Mouse (Mus musculus) embryo, embryonic 10.5 days (tissue): ENCODE measurements at regions not wholly inside any gene's neighbourhood (a gene's known extent, or its start where the extent isn't known, plus 50 kb on each side); places are given as distances from the start of the nearest gene placed in this dataset.
A peak's percentile ranks its signal among the peaks of the same experiment; 100 is the strongest.

ENCODE experiments used
- DNase-seq: peaks from one replicate; pipeline ENCODE4 v3.0.0-alpha.2; 2015; ENCODE audit warnings: low spot score

DNA sequence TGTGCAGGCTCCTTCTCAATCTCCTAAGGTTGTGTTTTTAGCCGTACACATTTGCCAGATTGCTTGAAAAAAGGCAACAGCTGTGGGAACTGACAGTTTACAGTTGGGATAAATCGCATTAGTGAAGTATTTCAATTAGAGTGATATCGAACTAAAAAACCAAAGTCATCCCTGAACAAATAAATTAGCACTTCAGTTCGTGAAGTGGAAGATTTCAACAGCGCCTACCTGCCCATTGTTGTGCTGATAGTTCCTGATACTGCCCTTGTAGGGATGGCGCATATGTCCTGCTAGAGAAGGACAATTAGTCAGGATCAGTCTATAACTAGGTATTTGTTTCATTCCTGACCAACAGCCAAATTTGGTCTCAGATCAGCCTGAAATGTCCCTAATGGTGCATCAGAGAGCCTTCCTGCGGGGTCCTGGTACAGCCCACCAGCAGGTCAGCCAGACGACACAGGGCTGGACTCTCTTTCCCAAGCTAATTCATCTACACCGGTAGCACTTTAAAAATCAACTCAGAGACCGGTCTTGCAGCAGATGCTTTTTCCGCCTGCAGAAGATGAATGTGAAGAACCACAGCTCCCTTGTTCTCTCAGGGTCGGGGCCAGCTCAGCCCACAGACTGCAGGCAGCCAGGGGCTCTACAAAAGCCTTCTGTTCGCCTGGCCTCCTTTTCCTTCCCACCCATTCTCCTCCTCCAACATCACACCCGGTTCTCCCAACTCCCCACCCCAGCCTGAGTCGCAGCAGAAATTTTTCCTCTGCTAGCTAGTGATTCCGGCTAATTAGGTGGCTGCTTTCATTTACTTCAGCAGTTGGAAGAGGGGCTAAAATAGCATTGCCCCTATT is 146.1 kb downstream of the Psat1 start:
- peak; percentile 74 for DNase-seq

DNA sequence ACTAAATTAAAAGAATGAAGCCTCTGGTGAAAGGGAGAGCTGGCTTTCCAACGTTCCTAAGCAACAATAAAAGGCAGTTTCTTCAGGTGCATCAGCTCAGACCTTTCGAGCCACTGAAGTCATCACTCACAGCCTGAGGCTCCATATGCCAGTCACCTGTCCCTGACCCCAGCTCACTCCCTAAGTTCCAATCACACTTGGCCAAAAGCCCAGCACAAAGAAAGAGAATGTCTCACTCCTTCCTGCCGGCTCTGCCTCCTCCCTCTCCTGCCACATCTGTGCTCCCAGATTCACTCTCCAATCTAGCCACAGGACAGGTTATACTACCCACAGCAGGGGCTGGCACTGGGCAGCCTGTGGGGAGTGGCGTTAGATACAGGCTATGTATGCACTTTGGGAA is 150.7 kb downstream of the Psat1 start:
- no peak for DNase-seq

DNA sequence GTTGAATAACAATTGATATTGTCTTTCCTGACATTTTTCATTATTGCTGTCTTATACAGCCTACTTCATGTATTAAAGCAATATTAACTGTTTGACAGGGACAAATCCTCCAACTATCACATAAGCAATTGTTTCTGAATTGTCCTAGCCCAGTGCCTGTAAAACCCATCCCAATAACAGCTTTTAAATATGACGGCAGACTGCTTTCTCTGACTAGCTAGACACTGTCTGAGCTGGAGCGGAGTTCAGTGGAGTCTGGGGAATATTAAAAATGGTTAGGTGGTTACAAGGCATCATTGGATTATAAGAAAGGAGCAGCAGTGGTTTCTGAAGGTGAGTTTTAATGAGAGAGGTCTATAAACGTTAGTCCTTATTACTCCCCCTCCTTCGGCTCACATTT is 155.2 kb downstream of the Psat1 start:
- DNase-seq = no peak

GRCm38 (mm10) chr19:15791264-15791913 is 155.7 kb downstream of the Psat1 start:
- no peak for DNase-seq

GRCm38 (mm10) chr19:15790620-15791263 is 156.4 kb downstream of the Psat1 start:
- peak; percentile 26 for DNase-seq

DNA sequence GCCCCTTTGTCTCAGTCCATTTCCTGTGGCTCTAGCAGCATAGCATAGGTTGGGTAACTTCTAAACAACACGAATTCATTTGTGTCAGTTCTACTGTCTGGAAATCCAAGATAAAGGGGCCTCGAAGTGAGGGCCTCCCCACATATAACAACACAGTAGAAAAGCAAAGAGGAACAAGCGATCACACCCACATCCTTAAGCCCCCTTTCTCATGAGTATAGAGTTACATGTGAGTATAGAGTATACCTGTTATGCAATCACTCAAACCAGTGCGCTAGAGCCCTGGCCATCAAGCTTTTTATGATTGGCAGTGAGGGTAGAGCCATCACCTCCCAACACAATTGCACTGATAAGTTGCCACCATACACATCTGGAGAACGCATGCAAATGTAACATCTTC is 157.4 kb downstream of the Psat1 start:
- DNase-seq = no peak

- no peak for DNase-seq
Measured at GRCm38 (mm10) chr19:15784644-15785043, 162.5 kb downstream of the Psat1 start.

DNA sequence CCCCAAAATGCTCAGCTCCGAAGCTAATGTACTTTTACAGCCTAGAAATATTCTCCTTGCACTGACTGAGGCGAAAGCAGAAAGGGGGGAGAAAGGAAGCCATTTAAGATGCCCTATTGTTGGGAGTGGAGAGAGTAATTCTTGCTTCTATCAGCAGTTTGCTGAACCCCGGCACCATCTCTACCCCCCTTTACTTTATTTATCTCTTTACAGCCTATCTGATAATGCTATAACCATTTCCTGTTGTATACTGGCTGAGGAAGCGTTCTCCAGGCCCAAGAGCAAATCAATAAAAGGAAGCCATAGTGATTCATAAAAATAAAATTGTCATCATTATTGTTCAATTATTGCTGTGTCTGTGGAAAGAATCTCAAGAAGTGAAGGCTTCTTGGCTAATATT is 177.5 kb downstream of the Psat1 start:
- DNase-seq = no peak

DNA sequence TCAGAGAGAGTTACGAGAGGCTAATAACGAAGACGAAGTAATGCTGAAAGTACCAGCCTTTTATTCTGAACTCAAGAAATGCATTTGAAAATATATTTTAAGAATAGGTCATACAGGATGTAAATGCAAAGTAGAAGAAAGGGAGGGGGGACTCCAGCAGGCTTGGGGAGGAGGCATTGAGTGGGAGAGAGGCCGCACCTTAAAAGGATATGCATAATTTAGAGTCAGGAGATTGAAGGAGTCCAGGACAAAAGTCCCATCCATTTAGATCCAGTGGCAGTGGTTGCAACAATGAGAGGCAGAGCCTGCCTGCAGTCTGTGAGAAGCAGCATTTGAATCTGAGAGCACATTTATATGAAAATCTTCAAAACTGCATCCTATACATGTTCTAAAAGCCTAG is 186.1 kb downstream of the Psat1 start:
- no peak for DNase-seq

- no peak for DNase-seq
Measured at GRCm38 (mm10) chr19:15745026-15745777, 201.9 kb downstream of the Psat1 start.

DNA sequence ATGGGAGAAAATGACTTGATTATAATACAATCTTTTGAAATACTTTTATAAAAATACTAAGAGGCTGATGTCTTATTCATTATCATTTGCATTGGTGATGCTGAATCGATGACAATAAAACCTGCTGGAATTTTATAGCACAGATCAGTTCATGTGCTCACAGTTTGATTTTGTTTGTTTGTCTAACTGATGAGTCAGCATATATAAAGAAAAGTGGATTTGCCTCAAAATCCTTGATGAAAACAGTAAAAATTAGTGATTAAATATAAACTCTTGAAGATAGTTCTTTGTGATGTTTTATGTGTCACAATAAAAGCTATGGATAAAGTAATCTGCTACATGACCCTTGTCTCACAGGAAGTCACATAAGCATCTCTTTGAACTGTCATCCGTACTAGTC is 210.9 kb downstream of the Psat1 start:
- no peak for DNase-seq

GRCm38 (mm10) chr19:15726785-15727406 is 220.2 kb downstream of the Psat1 start:
- peak; percentile 61 for DNase-seq

GRCm38 (mm10) chr19:15692379-15693023 is 254.6 kb downstream of the Psat1 start:
- DNase-seq = no peak

- DNase-seq = no peak
Measured at GRCm38 (mm10) chr19:15669996-15670395, 277.1 kb downstream of the Psat1 start.

DNA sequence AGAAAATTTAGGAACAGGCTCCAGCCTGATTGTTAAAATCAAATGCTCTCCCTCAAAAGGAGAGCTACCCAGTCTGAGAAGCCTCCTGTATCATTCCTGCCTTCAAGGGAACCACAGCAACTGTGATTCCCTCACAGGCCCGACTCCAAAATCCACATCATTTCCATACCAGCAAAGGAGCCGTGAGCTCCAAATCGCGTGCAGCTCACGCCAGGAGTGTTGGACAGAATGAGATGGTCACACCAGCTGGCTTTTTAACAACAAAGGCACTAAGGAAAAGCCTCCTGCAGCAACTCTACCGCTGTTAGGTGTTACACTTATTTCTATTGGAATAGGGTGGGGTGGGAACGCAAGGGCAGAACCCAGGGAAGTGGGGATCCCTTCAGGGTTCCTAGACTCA is 277.6 kb downstream of the Psat1 start:
- no peak for DNase-seq

- peak; percentile 31 for DNase-seq
Measured at GRCm38 (mm10) chr19:15668624-15669016, 278.5 kb downstream of the Psat1 start.

GRCm38 (mm10) chr19:15667889-15668623 is 279.1 kb downstream of the Psat1 start:
- peak; percentile 63 for DNase-seq

GRCm38 (mm10) chr19:15663659-15664255 is 283.4 kb downstream of the Psat1 start:
- no peak for DNase-seq

GRCm38 (mm10) chr19:15658611-15659010 is 288.5 kb downstream of the Psat1 start:
- DNase-seq = no peak

GRCm38 (mm10) chr19:15657846-15658245 is 289.3 kb downstream of the Psat1 start:
- DNase-seq = no peak
